Mouse (Mus musculus) cerebellum, adult 2 months (tissue): ENCODE measurements around the gene Hpd. TPM values are rescaled to one million over a fixed set of nuclear protein-coding genes. Genes with fewer than 3 reads are reported as not detected.

Experiments used
- DNase-seq, 2 experiments: peaks; one replicate each; pipeline ENCODE4 v3.0.0; 2021
- H3K27ac ChIP-seq: fragments of 200-500 bp; 2 replicates; pipeline ENCODE4 v1.5.1; 2012; ENCODE audit warnings: low read length, control low read depth, inconsistent platforms; ENCODE audit not compliant: insufficient read depth
- H3K27me3 ChIP-seq: fragments of 200-500 bp; 2 replicates; pipeline ENCODE4 v1.6.1; 2012; ENCODE audit warnings: inconsistent platforms, mild to moderate bottlenecking, low read length, moderate library complexity; ENCODE audit not compliant: control insufficient read depth, insufficient read depth
- H3K4me1 ChIP-seq: fragments of 200-500 bp; 2 replicates; pipeline ENCODE4 v1.6.1; 2011; ENCODE audit warnings: low read length; ENCODE audit not compliant: control insufficient read depth, insufficient read depth
- H3K4me3 ChIP-seq: fragments of 200-500 bp; replicated peaks from 2 replicates; pipeline ENCODE3; 2011; ENCODE audit warnings: mild to moderate bottlenecking, low read depth, low read length, control low read depth; ENCODE audit not compliant: insufficient read depth
- CTCF ChIP-seq: fragments of 200-500 bp; IDR thresholded peaks from 2 replicates; pipeline ENCODE4 v1.5.1; 2011; ENCODE audit warnings: low read depth, mild to moderate bottlenecking, control low read depth, low read length, moderate library complexity, borderline replicate concordance; ENCODE audit not compliant: insufficient read depth
- POLR2A ChIP-seq: fragments of 200-500 bp; IDR thresholded peaks from 2 replicates; pipeline ENCODE4 v1.6.1; 2011; ENCODE audit warnings: low read length, control low read depth, borderline replicate concordance; ENCODE audit not compliant: insufficient read depth
- WGBS: fragments of 180-500 bp; shearing (Covaris S2); methylation state at CpG from one replicate; pipeline ENCODE4 v1.1.7; 2018; 5-methylcytosine and 5-hydroxymethylcytosine counted together
- polyA plus RNA-seq: library from polyadenylated mRNA; depleted of rRNA; stranded (reverse); fragments of >200 nt; gene quantifications from 2 replicates; pipeline ENCODE4 v1.2.3, GENCODE M21; 2012

Gene Hpd
- polyA plus RNA-seq, 1 experiment = not detected

DNA sequence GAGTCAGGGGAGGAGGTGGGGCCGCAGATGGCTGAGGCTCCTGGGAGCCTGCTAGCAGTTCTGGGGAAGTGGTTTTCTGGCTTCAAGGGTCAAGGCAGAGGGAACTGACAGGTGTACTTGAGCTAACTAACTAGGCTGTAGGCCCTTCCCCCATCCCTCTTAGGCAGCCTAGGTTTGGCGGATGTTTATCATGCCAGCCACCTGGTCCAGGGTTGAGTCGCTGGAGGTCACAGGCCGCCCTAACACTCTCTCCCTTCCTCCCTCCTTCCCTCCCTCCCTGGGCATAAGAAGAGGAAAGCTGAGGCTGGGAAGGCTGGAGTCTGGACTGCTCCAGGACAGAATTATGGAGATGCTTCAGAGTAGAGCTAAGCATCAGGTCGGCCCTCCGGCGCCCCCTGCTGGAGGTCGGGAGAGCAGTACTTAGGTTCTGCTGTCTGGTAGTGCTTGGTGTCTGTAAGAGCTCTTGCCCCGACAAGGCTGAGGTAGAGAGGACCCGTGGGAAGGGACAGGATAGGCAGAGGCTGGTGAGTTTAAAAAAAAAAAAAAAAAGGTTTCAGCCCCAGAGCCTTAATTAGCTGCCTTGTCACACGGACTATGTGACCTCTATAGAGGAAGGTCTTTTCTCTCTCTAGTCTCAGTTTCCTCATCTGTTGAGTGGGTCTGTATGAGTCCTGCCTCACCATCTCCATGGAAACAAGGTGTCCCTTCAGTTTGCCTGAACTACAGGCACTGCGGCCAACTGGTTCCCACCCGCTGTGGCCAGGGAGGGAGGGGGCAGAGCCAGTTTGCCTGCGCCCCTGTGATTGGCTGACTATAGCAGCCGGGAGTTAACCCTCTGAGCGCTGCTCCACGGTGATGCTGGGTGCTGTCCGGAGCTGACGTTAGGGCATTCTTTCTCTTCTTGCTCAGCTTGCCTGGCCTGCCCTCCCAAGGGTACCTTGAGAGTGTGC, 32.8 kb downstream of the Hpd start:
- H3K27me3 ChIP-seq = no peaks in the 10 kb centered on the region
- peaks cover 26% of the 10 kb centered on the region for H3K4me1 ChIP-seq
- peak; percentile 91 for DNase-seq
- H3K4me3 ChIP-seq = peak overlapping the region; percentile 91
- WGBS = 1% methylated on average over 19 of the region's 19 CpGs
- H3K27ac ChIP-seq = peak overlapping the region; percentile 31; the same call in 1 of the 2 replicates
- TF ChIP-seq POLR2A (no peak), CTCF (peak; percentile 92)

DNA sequence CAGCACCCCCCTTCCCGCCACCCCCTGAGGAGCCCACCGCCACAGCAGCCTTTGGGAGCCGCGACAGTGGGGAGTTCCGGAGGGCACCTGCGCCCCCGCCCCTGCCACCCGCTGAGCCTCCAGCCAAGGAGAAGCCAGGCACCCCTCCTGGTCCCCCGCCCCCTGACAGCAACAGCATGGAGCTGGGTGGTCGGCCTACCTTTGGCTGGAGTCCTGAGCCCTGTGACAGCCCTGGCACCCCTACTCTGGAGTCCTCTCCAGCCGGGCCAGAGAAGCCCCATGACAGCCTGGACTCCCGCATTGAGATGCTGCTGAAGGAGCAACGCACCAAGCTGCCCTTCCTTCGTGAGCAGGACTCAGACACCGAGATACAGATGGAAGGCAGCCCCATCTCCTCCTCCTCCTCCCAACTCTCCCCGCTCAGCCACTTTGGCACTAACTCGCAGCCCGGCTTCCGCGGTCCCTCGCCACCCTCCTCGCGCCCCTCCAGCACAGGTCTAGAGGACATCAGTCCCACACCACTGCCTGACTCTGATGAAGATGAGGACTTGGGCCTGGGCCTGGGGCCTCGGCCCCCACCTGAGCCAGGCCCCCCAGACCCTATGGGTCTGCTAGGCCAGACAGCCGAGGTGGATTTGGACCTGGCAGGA, 34.3 kb downstream of the Hpd start:
- no peak overlapping the region for H3K4me3 ChIP-seq
- peaks cover 26% of the 10 kb centered on the region for H3K4me1 ChIP-seq
- TF ChIP-seq CTCF (no peak), POLR2A (no peak)
- 16% methylated on average over 24 of the region's 25 CpGs for WGBS
- DNase-seq = peak in 1 of 2 experiments; percentile 52
- H3K27me3 ChIP-seq = no peaks in the 10 kb centered on the region
- H3K27ac ChIP-seq = peak overlapping the region; percentile 8

DNA sequence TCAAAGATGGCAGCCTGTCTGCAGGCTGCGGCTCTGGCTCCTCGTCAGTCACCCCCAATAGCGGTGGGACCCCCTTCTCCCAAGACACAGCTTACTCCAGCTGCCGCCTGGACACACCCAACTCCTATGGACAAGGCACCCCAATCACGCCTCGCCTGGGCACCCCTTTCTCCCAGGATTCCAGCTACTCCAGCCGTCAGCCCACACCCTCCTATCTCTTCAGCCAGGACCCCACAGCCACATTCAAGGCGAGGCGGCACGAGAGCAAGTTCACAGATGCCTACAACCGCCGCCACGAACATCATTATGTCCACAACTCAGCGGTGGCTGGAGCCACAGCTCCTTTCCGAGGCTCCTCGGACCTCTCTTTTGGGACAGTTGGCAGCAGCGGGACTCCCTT, 35.0 kb downstream of the Hpd start:
- 47% methylated on average over 17 of the region's 17 CpGs for WGBS
- TF ChIP-seq CTCF (no peak), POLR2A (no peak)
- DNase-seq = peak in 1 of 2 experiments; percentile 42
- Histone ChIP-seq H3K4me3 (no peak overlapping the region), H3K27me3 (no peaks in the 10 kb centered on the region), H3K27ac (no peak overlapping the region), H3K4me1 (peaks cover 26% of the 10 kb centered on the region)

DNA sequence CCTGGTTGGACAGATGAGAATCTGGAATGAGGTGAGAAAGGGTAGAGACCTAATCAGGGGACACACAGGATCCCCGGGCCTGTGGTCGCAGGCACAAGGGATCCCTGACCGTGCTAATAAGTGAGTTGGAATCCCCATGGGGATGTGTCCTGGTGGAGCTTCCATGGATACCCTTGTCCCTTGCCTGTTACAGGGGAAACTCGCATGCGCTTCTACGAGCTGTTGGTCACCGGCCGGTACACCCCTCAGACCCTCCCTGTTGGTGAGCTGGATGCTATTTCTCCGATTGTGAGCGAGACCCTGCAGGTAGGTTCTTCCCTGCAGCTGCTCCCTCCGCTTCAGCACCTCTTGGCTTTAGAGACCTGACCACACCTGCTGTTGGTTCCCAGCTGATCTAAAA, 36.2 kb downstream of the Hpd start:
- no peak for TF ChIP-seq POLR2A
- no peak for TF ChIP-seq CTCF
- DNase-seq = no peak
- peaks cover 26% of the 10 kb centered on the region for H3K4me1 ChIP-seq
- 75% methylated on average over 11 of the region's 11 CpGs for whole genome bisulfite sequencing
- H3K4me3 ChIP-seq = no peak overlapping the region
- H3K27ac ChIP-seq = no peak overlapping the region
- H3K27me3 ChIP-seq = no peaks in the 10 kb centered on the region

DNA sequence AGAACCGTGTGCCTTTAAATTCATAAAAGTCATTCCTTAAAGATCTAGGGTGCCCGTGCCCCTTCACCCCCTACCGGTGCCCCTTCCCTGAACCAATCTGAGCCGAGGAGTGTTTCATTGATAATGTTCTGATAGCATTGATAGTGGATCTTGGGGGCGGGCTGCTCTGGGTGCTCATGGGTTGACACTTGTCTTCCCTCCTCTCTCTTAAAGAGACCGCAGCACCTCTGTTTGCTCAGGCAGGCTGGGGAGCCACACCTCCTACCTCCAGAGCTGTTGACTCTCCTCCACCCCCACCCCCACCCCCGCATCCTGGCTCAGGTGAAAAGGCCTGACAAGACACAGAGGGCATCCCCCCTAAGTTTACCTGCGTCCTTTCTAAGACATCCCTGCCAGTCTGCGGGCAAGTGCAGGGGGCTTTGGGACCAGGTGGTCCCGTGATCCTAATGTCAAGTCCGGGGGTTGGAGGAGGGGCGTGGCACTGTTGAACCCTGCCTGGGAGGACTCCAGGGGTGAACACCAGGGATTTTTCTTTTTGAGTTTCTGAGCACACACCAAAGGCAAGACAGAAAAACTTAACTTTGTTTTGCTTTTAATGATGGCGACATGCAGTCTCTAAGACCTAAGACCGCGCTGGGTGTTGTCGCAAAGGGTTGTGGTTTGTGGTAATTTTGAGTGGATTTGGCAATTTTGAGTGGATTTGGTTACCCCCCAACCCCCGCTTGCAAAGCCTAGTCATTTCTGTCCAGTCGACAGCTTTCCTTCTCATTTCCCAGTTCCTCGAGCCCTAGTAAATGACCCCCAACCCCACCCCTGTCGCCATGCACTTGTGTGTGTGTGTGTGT, 37.6 kb downstream of the Hpd start:
- WGBS = 33% methylated on average over 20 of the region's 20 CpGs
- Histone ChIP-seq H3K27me3 (no peaks in the 10 kb centered on the region), H3K27ac (no peak overlapping the region), H3K4me1 (peaks cover 26% of the 10 kb centered on the region), H3K4me3 (peak overlapping the region; percentile 64)
- no peak for TF ChIP-seq POLR2A
- no peak for TF ChIP-seq CTCF
- DNase-seq = peak in 1 of 2 experiments; percentile 35

DNA sequence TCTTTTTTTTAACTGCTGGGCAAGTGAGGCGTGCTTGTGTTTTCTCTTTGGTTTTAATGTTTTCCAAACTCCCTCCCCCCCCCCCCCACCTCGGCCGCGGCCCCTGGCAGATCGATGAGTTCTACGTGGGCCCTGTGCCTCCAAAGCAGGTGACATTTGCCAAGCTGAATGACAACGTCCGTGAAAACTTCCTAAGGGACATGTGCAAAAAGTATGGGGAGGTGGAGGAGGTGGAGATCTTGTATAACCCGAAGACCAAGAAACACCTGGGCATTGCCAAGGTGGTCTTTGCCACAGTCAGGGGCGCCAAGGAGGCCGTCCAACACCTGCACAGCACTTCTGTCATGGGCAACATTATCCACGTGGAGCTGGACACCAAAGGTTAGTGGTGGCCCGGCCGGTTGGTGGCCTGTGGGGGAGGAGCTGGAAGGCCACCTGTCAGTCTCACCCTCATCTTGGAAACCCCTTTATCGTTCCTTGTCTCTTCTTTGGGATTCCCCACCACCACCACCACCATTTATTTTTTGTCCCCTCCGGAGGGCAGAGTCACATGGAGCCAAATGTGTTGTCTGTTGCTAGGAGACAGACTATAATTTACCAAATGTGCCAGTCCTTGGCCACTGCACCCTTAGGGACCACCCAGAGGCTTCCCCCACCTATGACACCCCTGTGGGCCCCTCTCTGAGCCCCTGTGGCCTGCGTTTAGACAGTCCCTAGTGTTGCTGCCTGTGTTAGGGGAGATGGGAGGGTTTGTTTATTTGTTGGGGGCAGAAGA, 38.4 kb downstream of the Hpd start:
- no peak for TF ChIP-seq POLR2A
- TF ChIP-seq CTCF = no peak
- H3K4me1 ChIP-seq = peaks cover 22% of the 10 kb centered on the region
- peak; percentile 36 to 46 for DNase-seq
- peak overlapping the region; percentile 64 for H3K4me3 ChIP-seq
- no peak overlapping the region; the same call in 1 of the 2 replicates for H3K27ac ChIP-seq
- H3K27me3 ChIP-seq = no peaks in the 10 kb centered on the region
- 3% methylated on average over 17 of the region's 17 CpGs for WGBS
